Mouse (Mus musculus): ENCODE measurements around the gene Ppa1.
"Not testable (repeated sequence)": the region's sequence is repeated elsewhere in the genome, so short reads cannot be mapped to it uniquely, and the experiment has no call there.

Gene Ppa1

GRCm38 (mm10) chr10:61647790-61648736, at the start of gene Ppa1:
Gene Ppa1 (plus strand): TSS chr10:61648552.
- peak; percentile 60 for DNase-seq (ENCODE audit: low read depth in 2 of 2, low spot score in 2 of 2)

- no peak for DNase-seq (ENCODE audit: low read depth in 2 of 2, low spot score in 2 of 2)
Measured at GRCm38 (mm10) chr10:61599556-61600114, 48.7 kb upstream of the Ppa1 start.

GRCm38 (mm10) chr10:61602283-61603033, 45.9 kb upstream of the Ppa1 start:
- peak; percentile 33 to 72 for DNase-seq (ENCODE audit: low read depth in 2 of 2, low spot score in 2 of 2)

GRCm38 (mm10) chr10:61604376-61605065, 43.8 kb upstream of the Ppa1 start:
- no peak for DNase-seq (ENCODE audit: low read depth in 2 of 2, low spot score in 2 of 2)

GRCm38 (mm10) chr10:61605381-61605780, 43.0 kb upstream of the Ppa1 start:
- not testable (repeated sequence) for DNase-seq (ENCODE audit: low read depth in 2 of 2, low spot score in 2 of 2)

GRCm38 (mm10) chr10:61605851-61606250, 42.5 kb upstream of the Ppa1 start:
- peak; percentile 40 to 62 for DNase-seq (ENCODE audit: low read depth in 2 of 2, low spot score in 2 of 2)

- no peak for DNase-seq (ENCODE audit: low read depth in 2 of 2, low spot score in 2 of 2)
Measured at GRCm38 (mm10) chr10:61608233-61608632, 40.1 kb upstream of the Ppa1 start.

- DNase-seq (ENCODE audit: low read depth in 2 of 2, low spot score in 2 of 2): peak in 1 of 2 experiments; percentile 14
Measured at GRCm38 (mm10) chr10:61610650-61611235, 37.6 kb upstream of the Ppa1 start.

GRCm38 (mm10) chr10:61614311-61614710, 34.0 kb upstream of the Ppa1 start:
- no peak for DNase-seq (ENCODE audit: low read depth in 2 of 2, low spot score in 2 of 2)

- DNase-seq (ENCODE audit: low read depth in 2 of 2, low spot score in 2 of 2): no peak
Measured at GRCm38 (mm10) chr10:61618528-61618927, 29.8 kb upstream of the Ppa1 start.

GRCm38 (mm10) chr10:61621681-61622080, 26.7 kb upstream of the Ppa1 start:
- no peak for DNase-seq (ENCODE audit: low read depth in 2 of 2, low spot score in 2 of 2)

GRCm38 (mm10) chr10:61623874-61624273, 24.5 kb upstream of the Ppa1 start:
- not testable (repeated sequence) for DNase-seq (ENCODE audit: low read depth in 2 of 2, low spot score in 2 of 2)

- no peak for DNase-seq (ENCODE audit: low read depth in 2 of 2, low spot score in 2 of 2)
Measured at GRCm38 (mm10) chr10:61624771-61625170, 23.6 kb upstream of the Ppa1 start.

GRCm38 (mm10) chr10:61625381-61626257, 22.7 kb upstream of the Ppa1 start:
- DNase-seq (ENCODE audit: low read depth in 2 of 2, low spot score in 2 of 2): no peak

GRCm38 (mm10) chr10:61626551-61626950, 21.8 kb upstream of the Ppa1 start:
- no peak for DNase-seq (ENCODE audit: low read depth in 2 of 2, low spot score in 2 of 2)

- DNase-seq (ENCODE audit: low read depth in 2 of 2, low spot score in 2 of 2): no peak
Measured at GRCm38 (mm10) chr10:61627195-61627937, 21.0 kb upstream of the Ppa1 start.

GRCm38 (mm10) chr10:61627938-61628250, 20.5 kb upstream of the Ppa1 start:
- DNase-seq (ENCODE audit: low read depth in 2 of 2, low spot score in 2 of 2): no peak

GRCm38 (mm10) chr10:61632445-61632844, 15.9 kb upstream of the Ppa1 start:
- no peak for DNase-seq (ENCODE audit: low read depth in 2 of 2, low spot score in 2 of 2)

- DNase-seq (ENCODE audit: low read depth in 2 of 2, low spot score in 2 of 2): no peak
Measured at GRCm38 (mm10) chr10:61637055-61637454, 11.3 kb upstream of the Ppa1 start.
